Mouse (Mus musculus) heart, postnatal 0 days (tissue): Measurements from ENCODE around the gene Map4k4. TPM values are rescaled to one million over a fixed set of nuclear protein-coding genes. Genes with fewer than 3 reads are reported as not detected.
A peak's percentile ranks its signal among the peaks of the same experiment; 100 is the strongest.

Experiments
- ATAC-seq: fragments of 200-750 bp; cut with Nextera tagmentation; 2 replicates; pipeline ENCODE4 v1.8.0; 2017; ENCODE audit warnings: low read depth, moderate number of reproducible peaks, moderate library complexity; ENCODE audit not compliant: insufficient read depth
- DNase-seq: peaks from one replicate; pipeline ENCODE4 v3.0.0-alpha.2; 2016; ENCODE audit warnings: low spot score
- H3K27ac ChIP-seq: fragments of 300-500 bp; sonication (generic); 2 replicates; pipeline ENCODE4 v1.5.1; 2014; ENCODE audit warnings: low read depth, mild to moderate bottlenecking
- H3K27me3 ChIP-seq: fragments of 300-500 bp; sonication (generic); 2 replicates; pipeline ENCODE4 v1.6.1; 2014; ENCODE audit warnings: low read length, mixed read lengths; ENCODE audit not compliant: control insufficient read depth, insufficient read depth
- H3K36me3 ChIP-seq: fragments of 300-500 bp; sonication (generic); replicated peaks from 2 replicates; pipeline ENCODE4 v1.6.1; 2014; ENCODE audit warnings: low read length, mixed read lengths; ENCODE audit not compliant: control insufficient read depth, insufficient read depth
- H3K4me1 ChIP-seq: fragments of 300-500 bp; sonication (generic); 2 replicates; pipeline ENCODE4 v1.6.1; 2014; ENCODE audit warnings: antibody characterized with exemption; ENCODE audit not compliant: control insufficient read depth, insufficient read depth
- H3K4me2 ChIP-seq: fragments of 300-500 bp; sonication (generic); 2 replicates; pipeline ENCODE4 v1.6.1; 2014; ENCODE audit warnings: low read depth, mild to moderate bottlenecking, low read length, moderate library complexity
- H3K4me3 ChIP-seq: fragments of 300-500 bp; sonication (generic); 2 replicates; pipeline ENCODE4 v1.5.1; 2014; ENCODE audit warnings: low read depth, low read length
- H3K9ac ChIP-seq: fragments of 300-500 bp; sonication (generic); replicated peaks from 2 replicates; pipeline ENCODE4 v1.6.1; 2014; ENCODE audit warnings: low read depth, low read length, mixed read lengths
- H3K9me3 ChIP-seq: fragments of 300-500 bp; sonication (generic); replicated peaks from 2 replicates; pipeline ENCODE4 v1.6.1; 2016; ENCODE audit warnings: low read length; ENCODE audit not compliant: control insufficient read depth
- CTCF ChIP-seq: IDR thresholded peaks from 2 replicates; pipeline ENCODE4 v1.5.1; 2016; ENCODE audit warnings: antibody characterized with exemption, control low read depth, low read depth
- EP300 ChIP-seq: IDR thresholded peaks from 2 replicates; pipeline ENCODE4 v1.6.1; 2016; ENCODE audit warnings: antibody characterized with exemption, low read depth
- WGBS: fragments of 180-500 bp; shearing (Covaris S2); extraction: QIAGEN DNeasy Blood & Tissue Kit; methylation state at CpG from one replicate; pipeline ENCODE4 v1.1.7; 2014; 5-methylcytosine and 5-hydroxymethylcytosine counted together
- polyA plus RNA-seq: library from polyadenylated mRNA; unstranded; fragments of >200 nt; fragmentation: Nextera tagmentation; extraction: Ambion mirVana; gene quantifications from 2 replicates; pipeline ENCODE4 v1.2.1, GENCODE M21; 2015
- total RNA-seq: library from RNA; depleted of rRNA; stranded (reverse); fragments of >200 nt; gene quantifications from 2 replicates; pipeline ENCODE4 v1.2.3, GENCODE M21; 2014; ENCODE audit warnings: low replicate concordance; rRNA removed

Gene Map4k4
- 106 and 129 TPM in 2 replicates for total RNA-seq
- 17.0 and 17.4 TPM in 2 replicates for polyA plus RNA-seq

DNA sequence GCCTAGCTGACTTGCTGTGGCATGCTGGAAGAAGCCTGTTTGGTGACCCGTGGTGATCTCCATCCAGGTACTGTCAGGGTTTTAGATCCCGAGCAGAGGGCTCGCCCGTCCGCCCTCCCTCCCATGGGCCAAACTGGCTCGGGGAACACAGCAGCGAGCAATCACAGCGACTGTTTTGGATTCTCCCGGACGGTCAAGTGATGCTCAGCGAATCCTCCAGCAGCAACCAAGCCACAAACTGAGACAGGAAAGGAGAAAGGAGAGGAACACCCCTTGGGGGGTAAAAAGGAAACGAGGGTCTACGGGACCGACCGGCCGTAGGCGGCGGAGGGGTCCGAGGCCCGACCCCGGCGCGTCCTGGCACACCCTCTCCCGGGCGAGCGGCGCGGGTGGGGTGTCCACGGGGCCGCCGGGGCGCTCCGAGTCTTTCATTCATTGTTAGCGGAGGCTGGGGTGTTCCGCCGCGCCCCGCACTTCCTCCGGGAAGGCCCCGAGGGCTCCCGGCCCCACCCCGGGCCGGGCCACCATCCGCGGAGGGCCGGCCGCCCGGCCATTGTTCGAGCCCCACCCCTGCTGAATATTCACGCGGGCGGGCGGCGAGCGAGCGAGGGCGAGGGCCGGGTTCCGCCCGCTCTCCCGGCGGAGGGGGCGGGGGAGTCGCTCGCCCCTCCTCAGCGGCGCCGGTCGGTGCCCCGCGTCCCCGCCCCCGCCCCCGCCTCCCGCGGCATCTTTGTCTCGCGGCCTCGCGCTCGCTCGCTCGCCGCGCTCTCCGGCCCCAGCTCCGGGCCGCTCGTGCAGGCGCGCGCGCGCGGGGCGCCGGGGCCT is at the start of gene Map4k4:
Map4k4 (plus strand) TSS at position 733 of the 825 bp plus-strand sequence.
- WGBS: under 1% methylated on average over 70 of the region's 97 CpGs
- H3K4me3 ChIP-seq: peak within 1 kb of the TSS; percentile 84

DNA sequence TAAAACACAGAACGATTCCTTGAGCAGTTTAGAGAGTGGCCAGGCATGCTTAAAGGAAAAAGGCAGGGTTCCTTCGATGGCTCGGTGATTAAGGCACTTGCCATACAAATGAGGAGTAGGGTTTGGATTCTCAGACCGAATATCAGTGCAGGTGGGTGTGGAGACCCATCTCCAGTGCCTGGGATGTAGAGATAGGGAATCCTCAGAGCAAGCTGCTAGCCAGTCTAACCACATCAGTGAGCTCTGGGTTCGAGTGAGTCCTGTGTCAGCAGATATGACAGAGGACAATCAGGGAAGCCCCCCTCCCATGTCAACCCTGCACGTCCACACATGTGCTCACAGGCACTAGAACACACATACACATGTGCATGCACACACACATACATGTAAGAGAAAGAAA is 44.8 kb upstream of the Map4k4 start:
- no peak for TF ChIP-seq EP300
- no peak for TF ChIP-seq CTCF
- Histone ChIP-seq H3K36me3 (no peaks in the 10 kb centered on the region), H3K27ac (no peak overlapping the region), H3K9ac (no peak overlapping the region), H3K27me3 (no peaks in the 10 kb centered on the region), H3K4me1 (peaks cover 12% of the 10 kb centered on the region; the same call in 1 of the 2 replicates), H3K4me2 (no peak overlapping the region), H3K9me3 (no peaks in the 10 kb centered on the region), H3K4me3 (no peak overlapping the region)
- DNase-seq (no peak), ATAC-seq (no peak)
- 85% methylated on average over 6 of the region's 6 CpGs for WGBS

More for the DNA sequence above, at the start of gene Map4k4:
- H3K4me2 ChIP-seq: peak within 1 kb of the TSS; percentile 79
- peak; percentile 82 for ATAC-seq
- H3K27ac ChIP-seq: peak within 1 kb of the TSS; percentile 97
- H3K9ac ChIP-seq: peak within 1 kb of the TSS; percentile 97
- peak; percentile 71 for DNase-seq
- H3K9me3 ChIP-seq: no peaks in the 10 kb centered on the region
- H3K36me3 ChIP-seq: no peaks in the 10 kb centered on the region
- TF ChIP-seq EP300 (no peak), CTCF (no peak)
- H3K4me1 ChIP-seq: peaks cover 30% of the 10 kb centered on the region
- no peaks in the 10 kb centered on the region for H3K27me3 ChIP-seq

DNA sequence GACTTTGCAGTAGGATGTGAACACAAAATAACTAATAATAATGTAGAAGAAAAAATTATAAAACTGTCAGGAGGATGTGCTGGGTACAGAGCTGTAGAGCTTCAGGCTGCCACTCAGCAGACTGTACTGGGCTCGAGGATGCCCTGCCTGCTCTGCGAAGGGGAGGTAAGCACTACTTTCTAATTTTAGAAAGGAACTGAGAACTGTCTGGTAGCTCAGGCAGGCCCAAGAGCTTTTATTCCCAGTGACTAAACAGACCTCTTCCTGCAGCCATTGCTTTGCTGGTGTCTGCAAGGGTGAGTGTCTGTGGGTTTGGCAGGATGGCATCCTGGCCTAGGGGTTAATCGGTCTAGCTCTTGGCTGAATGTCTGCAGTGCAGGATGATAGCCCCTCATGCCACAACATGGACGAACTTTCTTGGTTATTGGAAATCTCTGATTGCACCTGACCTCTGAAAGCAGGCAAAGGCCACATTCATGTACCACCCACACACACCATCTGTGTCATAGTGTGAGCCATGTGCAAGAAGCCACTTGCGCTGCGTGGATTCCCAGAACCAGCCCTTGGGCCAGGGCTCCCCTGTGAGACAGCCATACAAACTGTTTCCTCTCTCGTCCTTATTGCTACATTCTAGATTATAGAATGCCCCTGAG is 43.8 kb upstream of the Map4k4 start:
- Histone ChIP-seq H3K4me2 (no peak overlapping the region), H3K4me3 (no peak overlapping the region), H3K27me3 (no peaks in the 10 kb centered on the region), H3K9me3 (no peaks in the 10 kb centered on the region), H3K27ac (no peak overlapping the region), H3K36me3 (no peaks in the 10 kb centered on the region), H3K4me1 (peaks cover 12% of the 10 kb centered on the region; the same call in 1 of the 2 replicates), H3K9ac (no peak overlapping the region)
- DNase-seq (no peak), ATAC-seq (no peak)
- 54% methylated on average over 7 of the region's 7 CpGs for WGBS
- TF ChIP-seq CTCF (no peak), EP300 (no peak)

GRCm38 (mm10) chr1:39857448-39857820 is 43.3 kb upstream of the Map4k4 start:
- ATAC-seq (no peak; the same call in 1 of the 2 replicates), DNase-seq (no peak)
- Histone ChIP-seq H3K27ac (no peak overlapping the region), H3K9ac (no peak overlapping the region), H3K9me3 (no peaks in the 10 kb centered on the region), H3K36me3 (no peaks in the 10 kb centered on the region), H3K27me3 (no peaks in the 10 kb centered on the region), H3K4me3 (no peak overlapping the region), H3K4me2 (no peak overlapping the region), H3K4me1 (peaks cover 12% of the 10 kb centered on the region; the same call in 1 of the 2 replicates)
- 74% methylated on average over 6 of the region's 6 CpGs for WGBS
- TF ChIP-seq CTCF: no peak
- no peak for TF ChIP-seq EP300

GRCm38 (mm10) chr1:39859213-39859612 is 41.5 kb upstream of the Map4k4 start:
- Histone ChIP-seq H3K4me3 (no peak overlapping the region), H3K4me2 (no peak overlapping the region), H3K36me3 (no peaks in the 10 kb centered on the region), H3K27ac (no peak overlapping the region), H3K27me3 (no peaks in the 10 kb centered on the region), H3K9ac (no peak overlapping the region), H3K4me1 (peaks cover 9% of the 10 kb centered on the region; the same call in 1 of the 2 replicates), H3K9me3 (no peaks in the 10 kb centered on the region)
- ATAC-seq: no peak
- DNase-seq: no peak
- 54% methylated on average over 6 of the region's 6 CpGs for WGBS
- no peak for TF ChIP-seq EP300
- no peak for TF ChIP-seq CTCF
